Mouse (Mus musculus): ENCODE measurements at regions not wholly inside any gene's neighbourhood (a gene's known extent, or its start where the extent isn't known, plus 50 kb on each side); places are given as distances from the start of the nearest gene placed in this dataset.

DNA sequence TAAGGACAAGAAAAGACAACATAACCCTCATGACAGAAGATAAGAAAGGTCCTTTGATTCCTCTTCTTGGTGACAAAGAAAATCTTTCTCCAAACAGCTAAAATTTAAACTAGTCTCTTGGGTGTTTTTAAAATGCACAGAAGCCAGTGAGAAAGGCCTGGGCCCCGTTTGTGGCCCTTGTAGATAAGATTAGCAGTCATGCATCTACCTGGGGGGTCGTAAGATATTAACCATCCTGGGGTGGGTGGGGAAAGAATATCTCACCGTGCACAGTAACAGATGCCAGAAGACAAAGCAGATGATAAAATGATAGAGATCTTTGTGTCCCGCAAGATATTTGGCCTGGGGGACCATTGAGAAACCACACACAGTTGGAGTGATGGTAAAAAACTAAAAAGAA lies 51.5 kb upstream of the Atp2b1 start:
- no peak overlapping the region for H3K4me3 ChIP-seq (ENCODE audit: low read depth, low read length)
- H3K4me2 ChIP-seq = no peak overlapping the region
- ATAC-seq (ENCODE audit: low FRiP score) = no peak
- no peaks in the 10 kb centered on the region for H3K27me3 ChIP-seq (ENCODE audit: control insufficient read depth, insufficient read depth, low read length)
- H3K4me1 ChIP-seq (ENCODE audit: control insufficient read depth, insufficient read depth, low read length) = no peaks in the 10 kb centered on the region
- H3K9me3 ChIP-seq (ENCODE audit: control insufficient read depth, low read length) = no peaks in the 10 kb centered on the region
- WGBS = 84% methylated on average over 4 of the region's 4 CpGs
- H3K9ac ChIP-seq (ENCODE audit: low read length) = no peak overlapping the region
- no peaks in the 10 kb centered on the region for H3K36me3 ChIP-seq (ENCODE audit: control insufficient read depth, insufficient read depth, low read length)
- no peak overlapping the region for H3K27ac ChIP-seq (ENCODE audit: low read depth, low read length)
- no peak for DNase-seq (ENCODE audit: low spot score, missing footprints)

DNA sequence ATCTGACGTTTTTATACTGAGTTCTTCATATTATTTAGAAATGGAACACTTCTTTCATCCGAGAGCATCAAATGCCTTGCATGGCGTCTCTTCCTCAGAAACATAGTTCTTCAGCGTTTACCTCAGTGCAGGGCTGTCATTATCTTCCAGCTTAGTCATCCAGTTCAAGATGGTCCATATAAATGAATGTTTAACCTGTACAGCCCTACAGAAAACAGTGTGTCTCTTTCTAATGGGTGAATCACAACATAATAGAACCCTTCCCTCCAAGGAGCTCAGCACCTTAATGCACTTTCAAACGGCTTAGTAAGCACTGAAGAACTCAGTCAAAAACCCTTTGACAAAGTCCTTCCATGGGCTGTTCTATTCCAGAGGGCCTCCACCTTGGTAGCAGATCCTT lies 49.8 kb upstream of the Atp2b1 start:
- ATAC-seq (ENCODE audit: low FRiP score) (no peak), DNase-seq (ENCODE audit: low spot score, missing footprints) (no peak)
- H3K4me3 ChIP-seq (ENCODE audit: low read depth, low read length) = no peak overlapping the region
- WGBS = 84% methylated on average over 5 of the region's 5 CpGs
- no peaks in the 10 kb centered on the region for H3K27me3 ChIP-seq (ENCODE audit: control insufficient read depth, insufficient read depth, low read length)
- H3K9me3 ChIP-seq (ENCODE audit: control insufficient read depth, low read length) = no peaks in the 10 kb centered on the region
- no peak overlapping the region for H3K9ac ChIP-seq (ENCODE audit: low read length)
- no peaks in the 10 kb centered on the region for H3K4me1 ChIP-seq (ENCODE audit: control insufficient read depth, insufficient read depth, low read length)
- H3K4me2 ChIP-seq = no peak overlapping the region
- no peaks in the 10 kb centered on the region for H3K36me3 ChIP-seq (ENCODE audit: control insufficient read depth, insufficient read depth, low read length)
- H3K27ac ChIP-seq (ENCODE audit: low read depth, low read length) = no peak overlapping the region
